Comparison of ENCODE assay signal across 17 mouse cellular contexts in genomic region chr6:77847651-77848050, GRCm38 (mm10).
DNase-seq lines count a peak whose midpoint lies in the region; ATAC-seq lines count a peak whose summit lies in the region.
"Had no signal": no experiment of that assay in that cellular context is flagged by ENCODE, and none has a peak within 500 bp of the region (broad histone marks: within the 10 kb centered on the region; RNA-seq: fewer than 3 reads in every experiment).

No protein-coding gene starts in this region.

- ATAC-seq in forebrain, embryonic 14.5 days, result peak; percentile 70; the same call in 1 of the 2 replicates
- ATAC-seq in frontal cortex, adult (ENCODE audit: low TSS enrichment), result peak; percentile 94
- no peak for ATAC-seq in monocyte, adult 5-6 weeks (replicated peaks; ENCODE audit: insufficient number of reproducible peaks, low FRiP score, low TSS enrichment, poor library complexity, severe bottlenecking)
- ATAC-seq: Patski had no signal

- H3K36me3 ChIP-seq in forebrain, embryonic 14.5 days (ENCODE audit: control insufficient read depth, insufficient read depth, low read length), result no peaks in the 10 kb centered on the region
- H3K36me3 ChIP-seq in forebrain, embryonic 10.5 days (replicated peaks), result no peaks in the 10 kb centered on the region
- H3K36me3 ChIP-seq: heart, embryonic 15.5 days; hindbrain, embryonic 12.5 days; limb, embryonic 15.5 days; neural tube, embryonic 15.5 days had no signal

- 87% methylated on average over 2 of the region's 2 CpGs for WGBS in forebrain, embryonic 14.5 days
- WGBS in forebrain, embryonic 10.5 days, result 93% methylated on average over 2 of the region's 2 CpGs

- no peak overlapping the region for H3K4me2 ChIP-seq in forebrain, embryonic 14.5 days (ENCODE audit: low read length)
- H3K4me2 ChIP-seq: heart, embryonic 15.5 days; hindbrain, embryonic 12.5 days; limb, embryonic 15.5 days; neural tube, embryonic 15.5 days had no signal

- H3K27me3 ChIP-seq in forebrain, embryonic 14.5 days (replicated peaks; ENCODE audit: control insufficient read depth, insufficient read depth, low read length), result no peaks in the 10 kb centered on the region
- no peaks in the 10 kb centered on the region for H3K27me3 ChIP-seq in forebrain, embryonic 10.5 days (ENCODE audit: poor library complexity, severe bottlenecking)
- H3K27me3 ChIP-seq: heart, embryonic 15.5 days; hindbrain, embryonic 12.5 days; limb, embryonic 15.5 days; neural tube, embryonic 15.5 days; Patski had no signal

- H3K9me3 ChIP-seq in forebrain, embryonic 14.5 days (replicated peaks; ENCODE audit: control insufficient read depth, low read length), result no peaks in the 10 kb centered on the region
- no peaks in the 10 kb centered on the region for H3K9me3 ChIP-seq in forebrain, embryonic 10.5 days
- H3K9me3 ChIP-seq: heart, embryonic 15.5 days; hindbrain, embryonic 12.5 days; limb, embryonic 15.5 days; neural tube, embryonic 15.5 days had no signal

- H3K4me3 ChIP-seq in forebrain, embryonic 14.5 days (ENCODE audit: low read depth, low read length), result no peak overlapping the region
- no peak overlapping the region for H3K4me3 ChIP-seq in forebrain, embryonic 10.5 days
- H3K4me3 ChIP-seq: heart, embryonic 15.5 days; hindbrain, embryonic 12.5 days; limb, embryonic 15.5 days; neural tube, embryonic 15.5 days had no signal

- H3K27ac ChIP-seq in forebrain, embryonic 14.5 days (ENCODE audit: low read depth, low read length), result no peak overlapping the region
- H3K27ac ChIP-seq in forebrain, embryonic 10.5 days, result no peak overlapping the region
- H3K27ac ChIP-seq: heart, embryonic 15.5 days; hindbrain, embryonic 12.5 days; limb, embryonic 15.5 days; neural tube, embryonic 15.5 days had no signal

- H3K9ac ChIP-seq in forebrain, embryonic 14.5 days (ENCODE audit: low read length), result no peak overlapping the region
- H3K9ac ChIP-seq: heart, embryonic 15.5 days; hindbrain, embryonic 12.5 days; limb, embryonic 15.5 days; neural tube, embryonic 15.5 days had no signal

- H3K4me1 ChIP-seq in forebrain, embryonic 14.5 days (ENCODE audit: control insufficient read depth, insufficient read depth, low read length), result no peaks in the 10 kb centered on the region
- H3K4me1 ChIP-seq in forebrain, embryonic 10.5 days, result no peaks in the 10 kb centered on the region
- H3K4me1 ChIP-seq: heart, embryonic 15.5 days; hindbrain, embryonic 12.5 days; limb, embryonic 15.5 days had no signal

- peak; percentile 72 for DNase-seq in forebrain, embryonic 14.5 days (ENCODE audit: low spot score)
- no peak for DNase-seq in forebrain, embryonic 10.5 days (ENCODE audit: extremely low spot score, low spot score)
- DNase-seq in layer of hippocampus, postnatal 36 days, result peak; percentile 7 to 30
- DNase-seq in right cerebral cortex, postnatal 14 days, result peak; percentile 10
- DNase-seq in cerebellum, adult 8-10 months, result no peak
- no peak for DNase-seq in ovary, postnatal 10 days (ENCODE audit: low spot score)
- DNase-seq: cerebellum, postnatal 14 days; kidney, adult 18-20 months; lung, adult 2 months; thymus, postnatal 25 days had no signal

Comparison
In these comparisons a context has a peak if more than half of its experiments do, and no peak if none do; other contexts are left out.
1. DNase-seq: peak in forebrain, embryonic 14.5 days (single experiment), layer of hippocampus, postnatal 36 days (2 of 2) and right cerebral cortex, postnatal 14 days (single experiment); none in forebrain, embryonic 10.5 days (single experiment), cerebellum, adult 8-10 months (single experiment) and ovary, postnatal 10 days (single experiment).